Mouse (Mus musculus) macrophage (primary cell): Measurements from ENCODE around the gene Znhit3. TPM values are rescaled to one million over a fixed set of nuclear protein-coding genes. Genes with fewer than 3 reads are reported as not detected.

Source experiments
- H3K27ac ChIP-seq: fragments of 350-480 bp; formaldehyde crosslinking; 2 replicates; pipeline ENCODE4 v1.9.0; 2021
- H3K36me3 ChIP-seq: fragments of 350-480 bp; formaldehyde crosslinking; 2 replicates; pipeline ENCODE4 v1.9.0; 2021; ENCODE audit errors: inconsistent target
- H3K4me3 ChIP-seq: fragments of 350-480 bp; formaldehyde crosslinking; 2 replicates; pipeline ENCODE4 v1.9.0; 2021; ENCODE audit errors: inconsistent target
- H3K79me2 ChIP-seq: fragments of 350-480 bp; formaldehyde crosslinking; 2 replicates; pipeline ENCODE4 v1.9.0; 2021; ENCODE audit errors: inconsistent target
- WGBS: methylation state at CpG from one replicate; pipeline ENCODE4 v1.1.7; 2026; ENCODE audit warnings: inconsistent platforms; ENCODE audit not compliant: missing documents; 5-methylcytosine and 5-hydroxymethylcytosine counted together
- polyA plus RNA-seq: library from polyadenylated mRNA; stranded (reverse); fragments of 250-400 nt; gene quantifications from 3 replicates; pipeline ENCODE4 v1.2.4, GENCODE M21; 2018; ENCODE audit warnings: inconsistent platforms

The Znhit3 gene
- polyA plus RNA-seq, 1 experiment from 2014 or later = 6.5 TPM

DNA sequence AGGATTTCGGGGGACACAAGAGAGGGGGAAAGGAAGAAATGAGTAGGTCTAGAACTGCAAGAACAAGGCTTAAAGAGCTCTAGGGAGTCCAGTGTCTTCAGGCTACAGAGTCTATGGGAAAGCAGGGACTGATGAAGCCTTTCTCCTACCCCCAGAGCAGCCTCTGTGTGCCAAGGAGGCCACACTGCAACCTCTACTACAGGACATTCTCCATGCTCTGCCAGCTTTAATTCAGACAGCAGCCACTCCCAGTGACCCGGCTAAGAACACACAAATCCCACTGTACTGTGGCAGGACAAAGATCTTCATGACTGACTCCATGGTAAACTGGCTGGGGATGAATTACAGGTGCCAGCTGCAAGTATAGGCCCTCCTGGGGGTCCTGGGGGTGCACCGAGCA, 9.1 kb downstream of the Znhit3 start:
- peaks cover 18% of the 10 kb centered on the region for H3K36me3 ChIP-seq
- WGBS = 94% methylated on average over 2 of the region's 3 CpGs
- no peaks in the 10 kb centered on the region for H3K79me2 ChIP-seq
- no peak overlapping the region for H3K4me3 ChIP-seq
- H3K27ac ChIP-seq = no peak overlapping the region

GRCm38 (mm10) chr11:84904597-84905144, 11.5 kb downstream of the Znhit3 start:
- 83% methylated on average over 9 of the region's 9 CpGs for WGBS
- H3K27ac ChIP-seq = no peak overlapping the region
- H3K79me2 ChIP-seq = no peaks in the 10 kb centered on the region
- H3K36me3 ChIP-seq = no peaks in the 10 kb centered on the region; the same call in 1 of the 2 replicates
- no peak overlapping the region for H3K4me3 ChIP-seq

- H3K36me3 ChIP-seq = no peaks in the 10 kb centered on the region
- 93% methylated on average over 11 of the region's 15 CpGs for WGBS
- H3K79me2 ChIP-seq = no peaks in the 10 kb centered on the region
- no peak overlapping the region for H3K4me3 ChIP-seq
- no peak overlapping the region for H3K27ac ChIP-seq
These were observed 23.1 kb downstream of the Znhit3 start for GRCm38 (mm10) chr11:84893113-84893512.

- Histone ChIP-seq H3K4me3 (no peak overlapping the region), H3K79me2 (no peaks in the 10 kb centered on the region), H3K36me3 (no peaks in the 10 kb centered on the region), H3K27ac (no peak overlapping the region)
- 96% methylated on average over 7 of the region's 7 CpGs for WGBS
These were observed 24.5 kb downstream of the Znhit3 start for GRCm38 (mm10) chr11:84891705-84892104.

DNA sequence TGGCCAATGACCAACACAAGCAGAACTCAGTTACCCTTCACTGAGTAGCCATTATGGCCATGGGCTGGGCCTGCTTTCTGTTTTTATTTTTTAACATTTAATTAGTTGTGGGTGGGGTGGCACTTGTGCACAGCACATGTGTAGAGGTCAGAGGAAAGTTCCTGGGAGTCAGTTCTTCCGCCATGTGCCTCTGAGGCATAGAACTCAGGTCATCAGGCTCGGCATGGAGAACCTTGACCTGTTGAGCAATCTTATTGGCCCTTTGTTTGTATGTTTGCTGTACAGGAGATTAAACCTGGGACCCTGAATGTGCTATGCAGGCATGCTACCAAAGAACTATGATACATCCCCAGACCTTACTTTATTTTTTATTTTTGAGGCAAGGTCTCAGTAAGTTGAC, 26.7 kb downstream of the Znhit3 start:
- 91% methylated on average over 2 of the region's 2 CpGs for WGBS
- H3K4me3 ChIP-seq = no peak overlapping the region
- no peaks in the 10 kb centered on the region for H3K36me3 ChIP-seq
- no peaks in the 10 kb centered on the region for H3K79me2 ChIP-seq
- H3K27ac ChIP-seq = no peak overlapping the region

DNA sequence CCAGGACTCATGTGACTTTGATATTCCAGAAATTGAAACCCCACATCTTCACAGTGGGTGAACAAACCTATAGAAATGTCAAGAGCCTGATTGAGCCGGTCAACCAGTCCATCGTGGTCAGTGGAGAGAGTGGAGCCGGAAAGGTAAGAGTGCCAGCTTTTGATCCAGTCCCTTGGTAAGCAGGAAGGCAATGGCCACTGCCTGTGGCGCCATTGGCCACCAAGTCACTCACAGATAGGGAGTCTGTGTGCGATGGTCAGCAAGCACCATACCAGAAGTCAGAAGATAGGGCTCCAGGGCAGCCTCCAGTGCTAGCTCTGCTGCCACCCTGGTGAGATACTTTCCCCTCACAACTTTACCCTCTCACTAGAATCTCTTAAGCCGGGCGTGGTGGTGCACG, 28.1 kb downstream of the Znhit3 start:
- Histone ChIP-seq H3K4me3 (no peak overlapping the region), H3K36me3 (no peaks in the 10 kb centered on the region), H3K79me2 (no peaks in the 10 kb centered on the region), H3K27ac (no peak overlapping the region)
- WGBS = 98% methylated on average over 8 of the region's 8 CpGs

DNA sequence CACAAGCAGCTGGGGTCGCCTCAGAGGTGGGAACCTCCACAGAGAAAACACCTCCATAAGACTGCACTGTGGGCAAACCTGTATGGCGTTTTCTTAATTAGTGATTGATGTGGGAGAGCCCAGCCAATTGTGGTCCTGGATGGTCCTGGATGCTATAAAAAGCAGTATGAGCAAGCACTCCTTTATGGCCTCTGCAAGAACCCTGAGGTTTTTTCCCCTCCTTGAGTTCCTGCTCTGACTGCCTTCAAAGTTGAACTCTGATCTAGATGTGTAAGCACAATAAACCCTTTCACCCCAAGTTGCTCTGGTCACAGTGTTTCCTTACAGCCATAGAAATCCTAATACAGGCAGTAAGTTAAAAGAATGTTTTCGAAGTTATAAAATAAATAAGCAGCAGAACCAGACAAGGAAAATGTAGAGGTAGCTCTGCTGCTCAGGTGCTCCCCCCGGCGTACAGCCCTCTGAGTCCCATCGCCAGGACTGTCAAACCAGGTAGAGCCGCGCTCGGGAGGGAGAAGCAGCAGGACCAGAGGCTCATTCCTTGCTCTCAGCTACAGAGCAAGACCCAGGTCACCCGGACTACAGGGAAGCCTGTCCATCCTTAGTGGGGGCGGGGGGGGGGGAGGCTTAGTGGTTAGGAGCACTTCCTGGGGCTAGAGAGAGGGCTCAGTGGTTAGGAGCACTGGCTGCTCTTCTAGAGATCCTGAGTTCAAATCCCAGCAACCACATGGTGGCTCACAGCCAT, 29.2 kb downstream of the Znhit3 start:
- Histone ChIP-seq H3K4me3 (no peak overlapping the region), H3K79me2 (no peaks in the 10 kb centered on the region), H3K27ac (no peak overlapping the region), H3K36me3 (no peaks in the 10 kb centered on the region)
- 93% methylated on average over 11 of the region's 11 CpGs for WGBS

DNA sequence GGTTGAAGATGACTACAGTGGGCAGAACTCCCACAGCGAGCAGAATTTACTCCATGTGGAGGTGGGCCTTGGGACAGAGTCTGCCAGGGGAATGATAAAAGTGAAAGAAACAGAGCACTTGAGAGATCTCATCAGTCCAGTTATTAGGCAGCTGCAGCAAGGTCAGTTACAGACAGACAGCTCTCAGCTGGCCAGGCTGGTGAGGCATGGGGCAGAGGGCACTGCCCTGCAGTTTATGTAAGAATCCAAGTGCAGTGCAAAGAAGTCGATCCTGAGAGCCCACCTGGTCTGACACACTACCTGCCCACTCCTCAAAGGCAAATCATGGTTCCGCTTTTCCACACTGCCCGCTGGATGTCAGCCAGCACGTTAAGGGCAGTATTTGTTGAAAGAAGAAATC, 29.9 kb downstream of the Znhit3 start:
- H3K4me3 ChIP-seq = no peak overlapping the region
- no peaks in the 10 kb centered on the region for H3K36me3 ChIP-seq
- 89% methylated on average over 5 of the region's 5 CpGs for WGBS
- H3K79me2 ChIP-seq = no peaks in the 10 kb centered on the region
- no peak overlapping the region for H3K27ac ChIP-seq

DNA sequence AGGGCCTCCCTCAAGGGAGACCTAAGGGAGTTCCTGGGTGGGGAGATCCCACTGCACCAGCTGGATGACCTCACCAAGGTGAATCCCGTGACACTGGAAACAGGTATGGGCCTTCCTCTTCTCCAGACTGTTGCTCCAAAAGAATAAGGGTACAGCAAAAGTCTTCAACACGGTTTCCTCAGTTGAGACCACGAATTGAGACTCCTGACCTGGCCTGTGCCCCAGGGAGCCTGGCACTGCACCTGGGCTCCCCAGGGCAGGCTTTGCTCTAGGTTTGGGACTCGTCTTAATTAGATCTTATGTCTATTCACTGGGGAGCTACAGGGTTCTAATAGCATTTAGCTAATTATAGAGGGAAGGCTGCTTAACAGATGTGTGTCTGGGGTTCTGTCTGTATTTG, 30.9 kb downstream of the Znhit3 start:
- 90% methylated on average over 4 of the region's 4 CpGs for WGBS
- H3K36me3 ChIP-seq = no peaks in the 10 kb centered on the region
- H3K79me2 ChIP-seq = no peaks in the 10 kb centered on the region
- H3K4me3 ChIP-seq = no peak overlapping the region
- H3K27ac ChIP-seq = no peak overlapping the region

- Histone ChIP-seq H3K36me3 (no peaks in the 10 kb centered on the region), H3K27ac (no peak overlapping the region), H3K4me3 (no peak overlapping the region), H3K79me2 (no peaks in the 10 kb centered on the region; the same call in 1 of the 2 replicates)
- WGBS = 94% methylated on average over 7 of the region's 7 CpGs
These were observed 33.8 kb downstream of the Znhit3 start for GRCm38 (mm10) chr11:84882346-84882745.

- H3K27ac ChIP-seq = peak overlapping the region; percentile 43
These were observed 35.2 kb downstream of the Znhit3 start for GRCm38 (mm10) chr11:84880971-84881370.

DNA sequence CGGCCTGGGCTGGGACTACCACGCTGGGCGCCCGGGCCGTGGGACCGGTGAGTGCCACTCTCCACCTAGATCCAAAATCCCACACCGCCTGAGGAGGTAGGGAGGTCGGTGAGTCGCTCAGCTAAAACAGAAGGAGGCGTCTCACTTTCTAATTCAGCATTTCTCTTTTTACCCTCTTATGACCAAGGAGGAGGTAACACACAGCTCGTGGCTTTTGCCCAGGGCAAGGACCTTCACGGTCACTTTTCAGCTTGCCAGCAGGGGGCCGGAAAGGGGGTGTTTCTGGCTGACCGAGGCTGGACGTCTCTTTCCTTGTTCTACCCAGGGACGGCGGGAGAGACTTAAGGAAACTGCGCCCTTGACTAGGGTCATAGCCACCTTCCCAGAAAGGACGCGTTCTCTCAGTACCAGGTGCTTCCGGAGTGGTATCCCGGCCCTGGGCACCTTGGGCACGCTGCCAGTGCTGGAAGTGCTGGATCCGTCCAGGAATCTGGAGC, 35.7 kb downstream of the Znhit3 start:
- Histone ChIP-seq H3K4me3 (peak overlapping the region; percentile 57), H3K36me3 (no peaks in the 10 kb centered on the region), H3K79me2 (no peaks in the 10 kb centered on the region; the same call in 1 of the 2 replicates), H3K27ac (peak overlapping the region; percentile 43)
- WGBS = 1% methylated on average over 18 of the region's 24 CpGs

More at GRCm38 (mm10) chr11:84880971-84881370, 35.2 kb downstream of the Znhit3 start:
- Histone ChIP-seq H3K36me3 (no peaks in the 10 kb centered on the region), H3K4me3 (peak overlapping the region; percentile 57), H3K79me2 (no peaks in the 10 kb centered on the region; the same call in 1 of the 2 replicates)
- WGBS = 76% methylated on average over 9 of the region's 9 CpGs

DNA sequence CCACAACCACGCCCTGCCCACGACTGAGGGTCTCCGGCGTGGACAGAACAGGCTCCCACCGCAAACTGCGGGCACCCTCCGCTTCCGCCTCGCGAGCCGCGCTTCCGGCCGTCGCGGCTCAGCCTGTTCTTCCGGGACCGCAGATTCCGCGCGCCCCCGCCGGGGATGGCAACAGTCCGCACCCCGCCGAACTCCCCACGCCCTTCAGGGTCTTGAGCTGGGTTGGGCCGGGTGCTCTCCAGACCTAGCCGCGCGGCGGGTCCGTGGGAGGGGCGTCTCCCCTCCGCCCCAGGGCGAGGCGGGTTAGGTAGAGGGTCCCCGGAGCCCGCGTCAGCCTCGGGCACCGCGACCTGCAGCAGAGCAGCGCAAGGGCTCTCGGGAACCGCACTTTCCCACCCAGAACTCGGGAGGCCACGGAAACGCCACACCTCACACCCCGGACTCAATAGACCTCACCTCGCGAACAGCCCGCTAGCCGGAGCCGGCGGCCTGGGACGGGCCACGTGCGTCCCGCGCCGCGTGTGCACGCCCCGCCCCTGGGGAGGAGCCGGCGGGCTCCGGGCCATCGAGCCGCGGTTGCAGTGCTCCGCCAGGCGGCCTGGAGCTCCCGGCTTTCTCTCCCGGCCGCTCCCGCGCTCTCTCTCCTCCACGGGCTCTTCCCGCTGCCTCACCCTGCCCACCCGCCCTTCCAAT, 36.2 kb downstream of the Znhit3 start, which contains the start of the genes Myo19 and Pigw:
Myo19 (plus strand) TSS at position 377 of the 693 bp plus-strand sequence.
Pigw (minus strand) TSS at position 514 of the 693 bp plus-strand sequence.
- Histone ChIP-seq H3K36me3 (no peaks in the 10 kb centered on the region), H3K79me2 (no peaks in the 10 kb centered on the region; the same call in 1 of the 2 replicates), H3K27ac (peak within 1 kb of the TSS; percentile 43), H3K4me3 (peak within 1 kb of the TSS; percentile 57)
- under 1% methylated on average over 76 of the region's 81 CpGs for WGBS

DNA sequence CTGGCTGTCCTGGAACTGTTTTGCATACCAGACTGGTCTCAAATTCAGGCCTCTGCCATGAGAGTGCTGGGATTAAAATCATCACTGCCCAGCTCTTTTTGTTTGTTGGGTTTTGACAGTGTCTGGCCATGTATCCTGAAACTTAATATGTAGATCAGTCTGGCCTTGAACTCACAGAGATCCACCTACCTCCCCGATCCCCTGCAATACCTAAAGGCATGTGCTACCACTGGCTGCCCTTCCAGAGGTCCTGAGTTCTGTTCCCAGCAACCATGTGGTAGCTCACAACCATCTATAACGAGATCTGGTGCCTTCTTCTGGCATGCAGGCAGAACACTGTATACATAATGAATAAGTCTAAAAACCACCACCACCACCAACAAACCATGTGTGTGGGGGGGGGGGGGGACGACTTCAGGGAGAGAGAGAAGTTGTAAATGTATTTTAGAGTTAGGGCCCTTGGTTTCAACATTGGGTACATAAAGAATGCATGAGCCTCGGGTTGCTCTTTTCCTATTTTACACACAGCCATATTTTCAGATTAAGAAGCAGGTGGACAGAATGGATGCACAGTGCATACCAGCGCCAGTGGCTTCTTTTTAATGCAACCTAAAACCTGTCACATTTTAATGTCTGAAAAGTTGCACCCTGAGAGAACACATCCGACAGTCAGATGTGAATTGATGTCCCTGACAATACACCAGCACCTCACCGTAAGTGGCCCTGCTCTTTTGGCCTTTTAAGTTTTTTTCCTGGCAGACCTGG, 37.0 kb downstream of the Znhit3 start:
- H3K36me3 ChIP-seq = no peaks in the 10 kb centered on the region

More for the DNA sequence above, 37.0 kb downstream of the Znhit3 start:
- Histone ChIP-seq H3K4me3 (peak overlapping the region; percentile 57), H3K79me2 (no peaks in the 10 kb centered on the region; the same call in 1 of the 2 replicates), H3K27ac (peak overlapping the region; percentile 30)
- 10% methylated on average over 7 of the region's 7 CpGs for WGBS
